Mouse (Mus musculus): ENCODE measurements around the gene Tas2r131.

The Tas2r131 gene

DNA sequence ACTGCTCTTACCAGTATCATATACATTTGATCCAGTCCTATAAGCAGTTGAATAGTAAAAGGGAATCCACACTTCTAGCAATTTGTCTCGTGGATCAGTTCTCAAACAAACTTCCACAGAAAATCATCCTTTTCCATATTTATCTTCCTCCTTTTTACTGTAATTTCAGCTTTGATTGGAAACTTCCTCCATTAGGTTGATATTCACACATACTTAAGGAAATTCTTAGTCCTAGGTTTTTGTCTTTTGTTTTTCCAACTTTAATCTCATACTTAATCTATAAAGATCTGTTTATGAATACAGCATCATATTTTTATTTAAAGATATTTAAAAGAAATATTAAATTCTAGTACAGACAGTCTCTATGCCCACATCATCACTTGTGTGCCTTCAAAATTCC is at the start of gene Tas2r131:
Gene Tas2r131, minus strand, starts transcription at position 101 of the 400 bp plus-strand sequence.
- no peak for DNase-seq (ENCODE audit: low read depth, low spot score)

DNA sequence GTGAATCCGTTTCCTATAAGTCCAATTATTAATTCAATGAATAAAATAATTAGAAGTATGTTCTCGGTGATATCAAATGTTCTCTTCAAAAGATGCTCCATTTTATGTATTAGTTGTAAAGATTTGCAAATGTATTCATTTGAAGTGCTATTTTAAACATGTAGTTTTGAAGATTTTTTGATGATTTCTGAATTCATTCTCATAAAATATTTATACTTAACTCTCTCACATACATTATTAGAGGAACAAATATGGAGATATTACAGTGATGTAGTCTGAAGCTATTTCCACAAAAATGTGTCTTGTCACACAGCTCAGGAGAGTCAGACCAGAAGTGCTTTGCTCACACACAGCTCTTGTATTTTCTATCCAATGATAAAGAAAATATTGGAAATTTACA is 23.1 kb upstream of the Tas2r131 start, which contains the start of gene Tas2r109:
Gene Tas2r109, minus strand, starts transcription at position 101 of the 400 bp plus-strand sequence.
- no peak for DNase-seq (ENCODE audit: low read depth, low spot score)

DNA sequence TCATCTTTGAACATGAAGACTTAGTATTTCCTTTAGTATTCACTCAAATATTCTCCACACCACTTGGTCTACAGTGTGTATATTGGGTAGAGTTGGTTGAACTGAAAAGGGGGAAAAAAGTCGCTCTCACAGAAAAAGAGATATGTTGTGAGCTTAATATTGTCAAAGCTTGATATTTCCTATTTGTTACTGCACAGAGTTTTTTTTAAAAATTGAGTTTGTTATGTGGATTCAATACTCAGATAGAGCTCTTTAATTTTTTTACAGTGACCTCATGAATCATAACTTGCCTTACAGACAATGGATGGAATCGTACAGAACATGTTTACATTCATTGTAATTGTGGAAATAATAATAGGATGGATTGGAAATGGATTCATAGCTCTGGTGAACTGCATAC is 6.9 kb downstream of the Tas2r131 start, which contains the start of gene Tas2r129:
Gene Tas2r129, plus strand, starts transcription at position 301 of the 400 bp plus-strand sequence.
- DNase-seq (ENCODE audit: low read depth, low spot score), result no peak

DNA sequence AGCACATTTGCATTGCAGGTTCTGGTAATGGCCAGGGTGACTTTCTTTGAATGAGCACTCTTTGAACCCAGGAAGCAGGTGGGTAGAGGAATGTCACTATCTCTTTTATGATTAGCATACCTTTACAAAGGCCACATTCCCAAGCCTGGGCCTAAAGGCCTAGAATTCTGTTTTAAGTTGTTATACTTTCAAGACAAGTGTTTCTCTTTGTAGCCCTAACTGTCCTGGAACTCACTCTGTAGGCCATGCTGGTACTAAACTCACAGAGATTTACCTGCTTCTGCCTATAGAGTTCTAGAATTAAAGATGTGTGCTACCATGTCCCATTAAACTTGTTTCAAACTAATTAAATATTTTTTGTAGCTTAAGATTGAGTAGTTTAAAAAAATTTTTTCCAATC is 16.3 kb downstream of the Tas2r131 start:
- peak; percentile 47 for DNase-seq (ENCODE audit: low read depth, low spot score)

DNA sequence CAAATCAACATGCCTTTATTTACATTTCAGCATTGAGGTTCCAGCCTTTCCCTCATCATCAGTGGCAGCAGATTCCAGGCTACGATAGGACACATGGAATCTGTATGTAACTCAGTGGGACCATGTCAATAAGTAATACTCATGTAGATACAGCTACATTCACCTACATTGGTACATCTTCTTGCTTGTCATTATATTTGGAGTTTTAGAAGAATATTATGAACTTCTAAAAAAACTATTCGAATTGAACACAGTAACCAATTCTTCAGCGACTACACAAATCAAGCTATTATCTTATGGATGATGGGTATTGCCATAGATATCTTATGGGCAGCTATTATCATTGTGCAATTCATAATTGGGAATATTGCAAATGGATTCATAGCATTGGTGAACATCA is 48.4 kb downstream of the Tas2r131 start, which contains the start of gene Tas2r125:
Gene Tas2r125, plus strand, starts transcription at position 301 of the 400 bp plus-strand sequence.
- no peak for DNase-seq (ENCODE audit: low read depth, low spot score)

All from ES-CJ7 (cell line).